Mouse (Mus musculus) myocyte (in vitro differentiated cells): ENCODE measurements around the gene Kxd1.

Experiments used
- E2F4 ChIP-seq: IDR thresholded peaks from one replicate; pipeline ENCODE4 v1.6.1; 2011; ENCODE audit warnings: mild to moderate bottlenecking, control low read depth, moderate library complexity; ENCODE audit not compliant: insufficient read depth
- MAX ChIP-seq: IDR thresholded peaks from one replicate; pipeline ENCODE4 v1.6.1; 2011; ENCODE audit warnings: low read depth, mild to moderate bottlenecking, control low read depth
- MYOD1 ChIP-seq, 3 experiments: IDR thresholded peaks; one replicate each; pipeline ENCODE4 v1.6.1; 2011; ENCODE audit warnings: control low read depth in 2 of 3, low read depth in 2 of 3, mild to moderate bottlenecking in 2 of 3, moderate library complexity in 1 of 3; ENCODE audit not compliant: insufficient read length in 2 of 3, control insufficient read depth in 1 of 3
- MYOG ChIP-seq, 3 experiments: IDR thresholded peaks; one replicate each; pipeline ENCODE4 v1.6.1; 2011; ENCODE audit warnings: control low read depth in 2 of 3, low read depth in 2 of 3, mild to moderate bottlenecking in 2 of 3; ENCODE audit not compliant: insufficient read length in 2 of 3, control insufficient read depth in 1 of 3, insufficient read depth in 1 of 3
- POLR2A ChIP-seq: IDR thresholded peaks from one replicate; pipeline ENCODE4 v1.6.1; 2011; ENCODE audit warnings: low read depth, mild to moderate bottlenecking, control low read depth, moderate library complexity; ENCODE audit not compliant: insufficient read length
- POLR2AphosphoS2 ChIP-seq: IDR thresholded peaks from one replicate; pipeline ENCODE4 v1.6.1; 2011; ENCODE audit warnings: low read depth, control low read depth; ENCODE audit not compliant: insufficient read length
- REST ChIP-seq: IDR thresholded peaks from one replicate; pipeline ENCODE4 v1.6.1; 2011; ENCODE audit warnings: mild to moderate bottlenecking, control low read depth, moderate library complexity; ENCODE audit not compliant: insufficient read depth, insufficient read length
- USF1 ChIP-seq: IDR thresholded peaks from one replicate; pipeline ENCODE4 v1.6.1; 2011; ENCODE audit warnings: low read depth, mild to moderate bottlenecking, control low read depth, moderate library complexity

GRCm38 (mm10) chr8:70488931-70489470, 38.8 kb downstream of the Kxd1 start:
- TF ChIP-seq E2F4 (no peak), MAX (no peak), MYOG (IDR thresholded peaks at IDR 0.05; ENCODE audit: control insufficient read depth in 1 of 3, insufficient read depth in 1 of 3, insufficient read length in 2 of 3, low read depth in 2 of 3) (no peak), USF1 (no peak), POLR2AphosphoS2 (no peak), POLR2A (no peak), REST (no peak), MYOD1 (IDR thresholded peaks at IDR 0.05; ENCODE audit: control insufficient read depth in 1 of 3, insufficient read length in 2 of 3, low read depth in 2 of 3) (no peak)
